Mouse (Mus musculus) E14TG2a.4 (cell line): ENCODE measurements around the gene Mpv17.
A peak's percentile ranks its signal among the peaks of the same experiment; 100 is the strongest.

Experiments used
- H3K27me3 ChIP-seq: 2 replicates; pipeline ENCODE4 v1.6.1; 2014; ENCODE audit warnings: low read length, control low read depth; ENCODE audit not compliant: insufficient read depth
- H3K36me3 ChIP-seq: 2 replicates; pipeline ENCODE4 v1.6.1; 2014; ENCODE audit warnings: low read length, control low read depth; ENCODE audit not compliant: insufficient read depth
- H3K4me1 ChIP-seq: replicated peaks from 2 replicates; pipeline ENCODE4 v1.6.1; 2014; ENCODE audit warnings: low read depth, low read length, control low read depth
- H3K4me3 ChIP-seq: replicated peaks from 2 replicates; pipeline ENCODE4 v1.5.1; 2014; ENCODE audit warnings: mild to moderate bottlenecking, low read length
- H3K9me3 ChIP-seq: 2 replicates; pipeline ENCODE4 v1.6.1; 2014; ENCODE audit warnings: low read length, control low read depth
- CTCF ChIP-seq: conservative IDR thresholded peaks from 2 replicates; pipeline ENCODE4 v1.5.1; 2014; ENCODE audit warnings: low read length
- NANOG ChIP-seq: IDR thresholded peaks from 2 replicates; pipeline ENCODE4 v1.6.1; 2014; ENCODE audit warnings: borderline replicate concordance, low read length, mixed read lengths
- POU5F1 ChIP-seq: IDR thresholded peaks from 2 replicates; pipeline ENCODE4 v1.6.1; 2014; ENCODE audit warnings: low read length, borderline replicate concordance

Gene Mpv17

GRCm38 (mm10) chr5:31168630-31169029 is 14.6 kb upstream of the Mpv17 start:
- Histone ChIP-seq H3K36me3 (peaks cover 98% of the 10 kb centered on the region), H3K4me1 (peaks cover 19% of the 10 kb centered on the region), H3K9me3 (no peaks in the 10 kb centered on the region), H3K27me3 (no peaks in the 10 kb centered on the region), H3K4me3 (no peak overlapping the region)
- TF ChIP-seq CTCF (no peak), NANOG (no peak), POU5F1 (no peak)

- no peaks in the 10 kb centered on the region for H3K27me3 ChIP-seq
- H3K4me3 ChIP-seq: no peak overlapping the region
- no peaks in the 10 kb centered on the region for H3K9me3 ChIP-seq
- peaks cover 100% of the 10 kb centered on the region for H3K36me3 ChIP-seq
- no peak for TF ChIP-seq CTCF
- TF ChIP-seq POU5F1: no peak
- TF ChIP-seq NANOG: no peak
- H3K4me1 ChIP-seq: peaks cover 21% of the 10 kb centered on the region
Observed at GRCm38 (mm10) chr5:31164878-31165277, 10.8 kb upstream of the Mpv17 start.

- no peaks in the 10 kb centered on the region for H3K27me3 ChIP-seq
- TF ChIP-seq NANOG (no peak), CTCF (no peak), POU5F1 (no peak)
- no peaks in the 10 kb centered on the region for H3K9me3 ChIP-seq
- H3K4me1 ChIP-seq: peaks cover 14% of the 10 kb centered on the region; the same call in 1 of the 2 replicates
- H3K4me3 ChIP-seq: no peak overlapping the region
- H3K36me3 ChIP-seq: peaks cover 100% of the 10 kb centered on the region
Observed at GRCm38 (mm10) chr5:31162462-31162861, 8.4 kb upstream of the Mpv17 start.

GRCm38 (mm10) chr5:31153516-31154151 is 417 bp downstream of the Mpv17 start:
- H3K36me3 ChIP-seq: peaks cover 67% of the 10 kb centered on the region
- peaks cover 46% of the 10 kb centered on the region for H3K4me1 ChIP-seq
- no peaks in the 10 kb centered on the region for H3K9me3 ChIP-seq
- H3K4me3 ChIP-seq: peak overlapping the region; percentile 82
- no peaks in the 10 kb centered on the region for H3K27me3 ChIP-seq
- TF ChIP-seq NANOG (no peak), POU5F1 (no peak), CTCF (no peak)

GRCm38 (mm10) chr5:31151746-31152145 is 2.3 kb downstream of the Mpv17 start:
- Histone ChIP-seq H3K4me1 (peaks cover 46% of the 10 kb centered on the region), H3K36me3 (peaks cover 66% of the 10 kb centered on the region), H3K9me3 (no peaks in the 10 kb centered on the region), H3K27me3 (no peaks in the 10 kb centered on the region), H3K4me3 (no peak overlapping the region)
- TF ChIP-seq CTCF: no peak
- no peak for TF ChIP-seq NANOG
- TF ChIP-seq POU5F1: no peak

GRCm38 (mm10) chr5:31149781-31150180 is 4.3 kb downstream of the Mpv17 start:
- Histone ChIP-seq H3K27me3 (no peaks in the 10 kb centered on the region), H3K4me1 (peaks cover 48% of the 10 kb centered on the region), H3K9me3 (no peaks in the 10 kb centered on the region), H3K4me3 (no peak overlapping the region), H3K36me3 (peaks cover 63% of the 10 kb centered on the region)
- TF ChIP-seq CTCF: no peak
- no peak for TF ChIP-seq NANOG
- no peak for TF ChIP-seq POU5F1

GRCm38 (mm10) chr5:31138968-31139425 is 15.1 kb downstream of the Mpv17 start:
- Histone ChIP-seq H3K27me3 (peaks cover 57% of the 10 kb centered on the region), H3K4me1 (peaks cover 34% of the 10 kb centered on the region), H3K4me3 (peak overlapping the region; percentile 81), H3K36me3 (peaks cover 13% of the 10 kb centered on the region), H3K9me3 (no peaks in the 10 kb centered on the region)
- TF ChIP-seq NANOG: no peak
- no peak for TF ChIP-seq CTCF
- TF ChIP-seq POU5F1: no peak

GRCm38 (mm10) chr5:31138241-31138967 is 15.6 kb downstream of the Mpv17 start, which contains the start of gene Ucn:
TSS of gene Ucn (minus strand) at chr5:31138829.
- H3K9me3 ChIP-seq: no peaks in the 10 kb centered on the region
- no peak for TF ChIP-seq NANOG
- TF ChIP-seq CTCF: no peak
- TF ChIP-seq POU5F1: no peak

GRCm38 (mm10) chr5:31137658-31138057 is 16.4 kb downstream of the Mpv17 start:
- Histone ChIP-seq H3K4me3 (peak overlapping the region; percentile 81), H3K27me3 (peaks cover 61% of the 10 kb centered on the region), H3K4me1 (peaks cover 34% of the 10 kb centered on the region), H3K9me3 (no peaks in the 10 kb centered on the region), H3K36me3 (peaks cover 8% of the 10 kb centered on the region)
- TF ChIP-seq POU5F1: no peak
- TF ChIP-seq CTCF: no peak
- TF ChIP-seq NANOG: no peak

More at GRCm38 (mm10) chr5:31138241-31138967, 15.6 kb downstream of the Mpv17 start, which contains the start of gene Ucn:
- H3K4me1 ChIP-seq: peaks cover 34% of the 10 kb centered on the region
- peaks cover 61% of the 10 kb centered on the region for H3K27me3 ChIP-seq
- H3K4me3 ChIP-seq: peak within 1 kb of the TSS; percentile 81
- peaks cover 10% of the 10 kb centered on the region for H3K36me3 ChIP-seq
